Mouse (Mus musculus) hindbrain, embryonic 15.5 days (tissue): ENCODE measurements at regions not wholly inside any gene's neighbourhood (a gene's known extent, or its start where the extent isn't known, plus 50 kb on each side); places are given as distances from the start of the nearest gene placed in this dataset.
A peak's percentile ranks its signal among the peaks of the same experiment; 100 is the strongest.

ENCODE experiments used
- ATAC-seq: fragments of 200-750 bp; cut with Nextera tagmentation; 2 replicates; pipeline ENCODE4 v1.8.0; 2017; ENCODE audit warnings: low read depth, moderate number of reproducible peaks, moderate TSS enrichment; ENCODE audit not compliant: low FRiP score
- H3K27ac ChIP-seq: fragments of 300-500 bp; sonication (generic); replicated peaks from 2 replicates; pipeline ENCODE4 v1.5.1; 2015; ENCODE audit warnings: mild to moderate bottlenecking, inconsistent platforms
- H3K27me3 ChIP-seq: fragments of 300-500 bp; sonication (generic); 2 replicates; pipeline ENCODE4 v1.6.1; 2015; ENCODE audit warnings: control low read depth, inconsistent platforms
- H3K36me3 ChIP-seq: fragments of 300-500 bp; sonication (generic); 2 replicates; pipeline ENCODE4 v1.6.1; 2015; ENCODE audit warnings: control low read depth, inconsistent platforms
- H3K4me1 ChIP-seq: fragments of 300-500 bp; sonication (generic); replicated peaks from 2 replicates; pipeline ENCODE4 v1.6.1; 2015; ENCODE audit warnings: control low read depth, inconsistent platforms
- H3K4me2 ChIP-seq: fragments of 300-500 bp; sonication (generic); 2 replicates; pipeline ENCODE4 v1.6.1; 2015; ENCODE audit warnings: moderate library complexity, mild to moderate bottlenecking, inconsistent platforms
- H3K4me3 ChIP-seq: fragments of 300-500 bp; sonication (generic); 2 replicates; pipeline ENCODE4 v1.5.1; 2015; ENCODE audit warnings: mild to moderate bottlenecking, inconsistent platforms
- H3K9ac ChIP-seq: fragments of 300-500 bp; sonication (generic); 2 replicates; pipeline ENCODE4 v1.6.1; 2015; ENCODE audit warnings: inconsistent platforms
- H3K9me3 ChIP-seq: fragments of 300-500 bp; sonication (generic); 2 replicates; pipeline ENCODE4 v1.6.1; 2016; ENCODE audit warnings: control low read depth, inconsistent platforms
- WGBS: fragments of 180-500 bp; shearing (Covaris S2); methylation state at CpG from one replicate; pipeline ENCODE4 v1.1.7; 2015; 5-methylcytosine and 5-hydroxymethylcytosine counted together

- Histone ChIP-seq H3K4me3 (no peak overlapping the region), H3K36me3 (no peaks in the 10 kb centered on the region), H3K4me2 (no peak overlapping the region), H3K27ac (peak overlapping the region; percentile 76), H3K4me1 (peaks cover 65% of the 10 kb centered on the region), H3K9me3 (no peaks in the 10 kb centered on the region), H3K9ac (no peak overlapping the region), H3K27me3 (no peaks in the 10 kb centered on the region)
- 27% methylated on average over 9 of the region's 9 CpGs for WGBS
- ATAC-seq, result no peak; the same call in 1 of the 2 replicates
Observed at GRCm38 (mm10) chr11:18749265-18750079, 269.3 kb downstream of the Meis1 start.

GRCm38 (mm10) chr11:18747871-18748461, 270.8 kb downstream of the Meis1 start:
- WGBS, result 14% methylated on average over 7 of the region's 7 CpGs
- peak overlapping the region; percentile 76 for H3K27ac ChIP-seq
- no peak overlapping the region for H3K4me2 ChIP-seq
- no peaks in the 10 kb centered on the region for H3K27me3 ChIP-seq
- no peaks in the 10 kb centered on the region for H3K36me3 ChIP-seq
- H3K9me3 ChIP-seq, result no peaks in the 10 kb centered on the region
- H3K9ac ChIP-seq, result no peak overlapping the region
- ATAC-seq, result no peak
- H3K4me1 ChIP-seq, result peaks cover 57% of the 10 kb centered on the region
- H3K4me3 ChIP-seq, result no peak overlapping the region

GRCm38 (mm10) chr11:18747361-18747760, 271.4 kb downstream of the Meis1 start:
- Histone ChIP-seq H3K4me3 (no peak overlapping the region), H3K9me3 (no peaks in the 10 kb centered on the region), H3K27ac (peak overlapping the region; percentile 76), H3K4me2 (no peak overlapping the region), H3K9ac (no peak overlapping the region), H3K36me3 (no peaks in the 10 kb centered on the region), H3K4me1 (peaks cover 57% of the 10 kb centered on the region), H3K27me3 (no peaks in the 10 kb centered on the region)
- no peak for ATAC-seq
- 32% methylated on average over 9 of the region's 9 CpGs for WGBS

GRCm38 (mm10) chr11:18746486-18746885, 272.3 kb downstream of the Meis1 start:
- H3K27me3 ChIP-seq, result no peaks in the 10 kb centered on the region
- H3K36me3 ChIP-seq, result no peaks in the 10 kb centered on the region
- no peak overlapping the region for H3K4me3 ChIP-seq
- no peaks in the 10 kb centered on the region for H3K9me3 ChIP-seq
- peaks cover 54% of the 10 kb centered on the region for H3K4me1 ChIP-seq
- 27% methylated on average over 5 of the region's 5 CpGs for WGBS
- no peak for ATAC-seq
- no peak overlapping the region for H3K4me2 ChIP-seq
- H3K9ac ChIP-seq, result no peak overlapping the region
- H3K27ac ChIP-seq, result peak overlapping the region; percentile 76

GRCm38 (mm10) chr11:18745840-18746239, 272.9 kb downstream of the Meis1 start:
- Histone ChIP-seq H3K36me3 (no peaks in the 10 kb centered on the region), H3K9me3 (no peaks in the 10 kb centered on the region), H3K9ac (no peak overlapping the region), H3K27me3 (no peaks in the 10 kb centered on the region), H3K4me3 (no peak overlapping the region), H3K4me2 (no peak overlapping the region), H3K4me1 (peaks cover 48% of the 10 kb centered on the region), H3K27ac (peak overlapping the region; percentile 76)
- peak; percentile 41; the same call in 1 of the 2 replicates for ATAC-seq
- 41% methylated on average over 10 of the region's 10 CpGs for WGBS

GRCm38 (mm10) chr11:18734904-18735664, 283.7 kb downstream of the Meis1 start:
- no peak overlapping the region for H3K4me2 ChIP-seq
- H3K9me3 ChIP-seq, result no peaks in the 10 kb centered on the region
- H3K36me3 ChIP-seq, result no peaks in the 10 kb centered on the region
- H3K9ac ChIP-seq, result no peak overlapping the region
- WGBS, result 97% methylated on average over 4 of the region's 4 CpGs
- H3K4me3 ChIP-seq, result no peak overlapping the region
- ATAC-seq, result no peak
- H3K27ac ChIP-seq, result no peak overlapping the region
- no peaks in the 10 kb centered on the region for H3K4me1 ChIP-seq
- no peaks in the 10 kb centered on the region for H3K27me3 ChIP-seq

GRCm38 (mm10) chr11:18734075-18734474, 284.7 kb downstream of the Meis1 start:
- H3K9me3 ChIP-seq, result no peaks in the 10 kb centered on the region
- H3K4me1 ChIP-seq, result no peaks in the 10 kb centered on the region
- H3K9ac ChIP-seq, result no peak overlapping the region
- no peaks in the 10 kb centered on the region for H3K36me3 ChIP-seq
- H3K4me3 ChIP-seq, result no peak overlapping the region
- H3K27me3 ChIP-seq, result no peaks in the 10 kb centered on the region
- WGBS, result 84% methylated on average over 1 of the region's 1 CpGs
- no peak for ATAC-seq
- H3K27ac ChIP-seq, result no peak overlapping the region
- H3K4me2 ChIP-seq, result no peak overlapping the region

GRCm38 (mm10) chr11:18729742-18730141, 289.0 kb downstream of the Meis1 start:
- no peak overlapping the region for H3K4me2 ChIP-seq
- no peak for ATAC-seq
- 70% methylated on average over 4 of the region's 4 CpGs for WGBS
- H3K9me3 ChIP-seq, result no peaks in the 10 kb centered on the region
- H3K9ac ChIP-seq, result no peak overlapping the region
- no peaks in the 10 kb centered on the region for H3K4me1 ChIP-seq
- no peak overlapping the region for H3K27ac ChIP-seq
- H3K4me3 ChIP-seq, result no peak overlapping the region
- H3K27me3 ChIP-seq, result no peaks in the 10 kb centered on the region
- no peaks in the 10 kb centered on the region for H3K36me3 ChIP-seq

- no peaks in the 10 kb centered on the region for H3K36me3 ChIP-seq
- peak overlapping the region; percentile 21; the same call in 1 of the 2 replicates for H3K27ac ChIP-seq
- no peaks in the 10 kb centered on the region for H3K4me1 ChIP-seq
- no peaks in the 10 kb centered on the region for H3K9me3 ChIP-seq
- H3K27me3 ChIP-seq, result no peaks in the 10 kb centered on the region
- H3K4me2 ChIP-seq, result no peak overlapping the region
- WGBS, result 55% methylated on average over 8 of the region's 8 CpGs
- H3K4me3 ChIP-seq, result no peak overlapping the region
- no peak overlapping the region for H3K9ac ChIP-seq
- no peak for ATAC-seq
Observed at GRCm38 (mm10) chr11:18722770-18723169, 296.0 kb downstream of the Meis1 start.

GRCm38 (mm10) chr11:18715851-18716126, 303.0 kb downstream of the Meis1 start:
- Histone ChIP-seq H3K4me3 (no peak overlapping the region), H3K4me2 (no peak overlapping the region), H3K9ac (no peak overlapping the region), H3K27me3 (no peaks in the 10 kb centered on the region), H3K27ac (no peak overlapping the region), H3K9me3 (no peaks in the 10 kb centered on the region), H3K36me3 (no peaks in the 10 kb centered on the region), H3K4me1 (0 out of 2 replicates have a peak, but pooled peaks cover 4% of the 10 kb centered on the region)
- WGBS, result 49% methylated on average over 1 of the region's 1 CpGs
- no peak for ATAC-seq

GRCm38 (mm10) chr11:18715050-18715850, 303.5 kb downstream of the Meis1 start:
- 0 out of 2 replicates have a peak overlapping the region, but pooled peaks have one; percentile 40 for H3K27ac ChIP-seq
- H3K36me3 ChIP-seq, result no peaks in the 10 kb centered on the region
- WGBS, result 42% methylated on average over 2 of the region's 2 CpGs
- H3K4me3 ChIP-seq, result no peak overlapping the region
- H3K9ac ChIP-seq, result no peak overlapping the region
- no peak overlapping the region for H3K4me2 ChIP-seq
- H3K27me3 ChIP-seq, result no peaks in the 10 kb centered on the region
- 0 out of 2 replicates have a peak, but pooled peaks cover 4% of the 10 kb centered on the region for H3K4me1 ChIP-seq
- H3K9me3 ChIP-seq, result no peaks in the 10 kb centered on the region
- ATAC-seq, result no peak
